Mouse (Mus musculus): Measurements from ENCODE around the gene Dgat2.

The Dgat2 gene

DNA sequence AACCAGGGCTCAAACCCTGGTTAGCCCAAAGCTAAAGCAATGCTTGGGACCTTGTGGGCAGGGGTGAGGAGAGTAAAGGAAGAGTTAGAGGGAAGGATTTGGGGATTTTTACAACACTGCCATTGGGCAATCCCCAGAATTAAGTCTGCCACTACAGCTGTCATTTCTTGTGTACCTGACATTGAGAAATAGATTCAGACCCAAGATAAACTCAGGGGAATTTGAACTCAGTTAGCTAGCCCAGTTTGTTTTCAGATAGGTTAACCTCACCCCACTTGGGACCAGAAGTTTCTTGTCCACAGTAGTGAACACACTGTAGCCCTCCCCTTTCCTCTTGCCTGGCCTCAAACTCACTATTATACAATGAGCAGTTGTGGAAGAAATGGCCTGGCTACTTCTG lies 8.9 kb upstream of the Dgat2 start:
- no peak for DNase-seq (ENCODE audit: low spot score)

DNA sequence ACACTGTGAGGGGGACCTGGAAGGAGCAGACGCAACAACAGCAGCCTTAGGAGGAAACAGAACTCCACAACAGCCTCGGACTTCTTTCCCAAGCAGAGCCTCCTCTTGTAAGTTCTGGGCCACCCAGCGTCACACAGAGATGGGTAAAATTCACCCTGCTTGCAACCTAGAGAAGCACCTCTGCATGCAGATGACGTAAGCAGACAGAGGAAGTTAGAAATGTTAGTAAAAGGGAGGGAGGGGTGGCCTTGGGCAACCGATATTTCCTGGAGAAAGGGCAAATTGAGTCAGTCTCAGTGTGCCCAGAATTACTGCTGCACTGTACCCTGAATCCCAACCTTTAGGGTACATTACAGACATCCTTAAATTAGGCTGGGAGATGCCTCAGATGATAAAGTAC lies 7.4 kb upstream of the Dgat2 start:
- DNase-seq (ENCODE audit: low spot score) = no peak

DNA sequence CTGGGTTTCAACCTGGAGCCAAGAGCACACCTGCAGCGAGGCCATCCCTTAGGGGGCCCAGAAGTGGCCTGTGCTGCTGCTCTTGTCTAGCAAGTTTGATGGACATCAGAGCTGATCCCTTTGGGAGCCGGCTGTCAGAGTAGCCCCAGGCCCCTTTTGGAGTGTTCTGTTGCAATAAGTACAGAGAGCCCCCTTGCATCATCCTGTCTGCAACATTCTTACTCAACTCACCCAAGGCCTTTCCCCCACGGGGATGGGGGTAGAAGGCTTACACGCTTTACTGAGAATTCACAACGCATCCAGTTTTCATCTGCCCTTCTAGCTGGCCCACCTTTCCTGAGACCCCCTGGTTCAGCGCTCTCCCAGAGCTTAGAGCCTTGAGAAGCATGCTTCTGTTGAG lies 6.1 kb upstream of the Dgat2 start:
- no peak for DNase-seq (ENCODE audit: low spot score)

DNA sequence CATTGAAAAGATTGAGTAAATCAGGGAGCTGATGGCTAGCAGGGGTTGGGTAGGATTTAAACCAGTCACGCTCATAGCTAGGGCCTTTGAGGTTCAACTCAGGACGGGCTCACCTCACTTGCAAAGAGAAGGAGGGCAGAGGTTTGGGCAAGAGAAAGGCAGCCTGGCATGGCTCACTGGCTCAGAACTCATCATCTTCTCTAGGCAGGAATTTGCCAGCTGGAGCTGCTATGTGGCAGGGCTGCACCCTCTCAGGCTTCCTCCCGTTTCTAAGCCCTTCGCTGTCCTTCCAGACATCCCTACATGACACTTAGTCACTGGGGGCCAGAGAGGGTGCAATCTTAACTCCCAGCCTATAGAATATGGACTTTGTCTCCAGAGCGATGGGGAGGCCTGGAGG lies 4.9 kb upstream of the Dgat2 start:
- DNase-seq (ENCODE audit: low spot score) = no peak

DNA sequence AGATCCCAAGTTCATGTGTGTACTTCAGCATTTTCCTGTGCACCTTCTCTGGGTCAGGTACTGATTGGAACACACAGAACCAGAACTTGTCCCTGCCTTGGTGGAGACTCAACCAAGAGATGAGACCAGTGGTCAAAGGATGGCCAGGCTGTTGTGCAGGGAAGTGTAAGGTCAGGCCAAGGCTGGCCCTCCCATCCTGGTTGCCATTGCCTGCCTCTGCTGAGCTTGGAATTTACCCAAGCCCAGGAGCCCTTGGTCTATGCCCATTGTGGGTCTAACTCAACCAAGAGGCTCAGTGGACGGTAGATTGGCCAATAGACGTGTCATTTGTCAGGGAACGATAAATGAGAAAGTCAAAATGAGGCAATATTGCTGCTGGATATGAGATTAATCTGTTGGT lies 2.9 kb upstream of the Dgat2 start:
- DNase-seq (ENCODE audit: low spot score) = no peak

DNA sequence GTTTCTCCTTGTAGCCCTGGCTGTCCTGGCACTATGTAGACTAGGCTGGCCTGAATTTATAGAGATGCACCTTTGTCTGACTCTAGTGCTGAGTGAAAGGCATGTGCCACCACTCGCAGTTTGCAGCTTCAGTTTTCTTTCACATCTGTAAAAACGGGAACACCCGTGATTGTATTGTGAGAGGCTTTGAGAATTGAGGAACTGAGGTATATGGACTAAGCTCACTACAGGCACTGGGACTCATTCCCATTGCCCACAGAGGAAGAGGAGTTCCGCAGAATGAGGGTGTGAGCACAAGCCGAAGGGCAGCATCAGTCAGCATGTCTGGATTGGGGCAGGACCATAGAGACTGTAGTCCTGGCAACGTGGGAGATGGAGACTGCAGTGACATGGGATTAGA lies 1.2 kb upstream of the Dgat2 start:
- no peak for DNase-seq (ENCODE audit: low spot score)

DNA sequence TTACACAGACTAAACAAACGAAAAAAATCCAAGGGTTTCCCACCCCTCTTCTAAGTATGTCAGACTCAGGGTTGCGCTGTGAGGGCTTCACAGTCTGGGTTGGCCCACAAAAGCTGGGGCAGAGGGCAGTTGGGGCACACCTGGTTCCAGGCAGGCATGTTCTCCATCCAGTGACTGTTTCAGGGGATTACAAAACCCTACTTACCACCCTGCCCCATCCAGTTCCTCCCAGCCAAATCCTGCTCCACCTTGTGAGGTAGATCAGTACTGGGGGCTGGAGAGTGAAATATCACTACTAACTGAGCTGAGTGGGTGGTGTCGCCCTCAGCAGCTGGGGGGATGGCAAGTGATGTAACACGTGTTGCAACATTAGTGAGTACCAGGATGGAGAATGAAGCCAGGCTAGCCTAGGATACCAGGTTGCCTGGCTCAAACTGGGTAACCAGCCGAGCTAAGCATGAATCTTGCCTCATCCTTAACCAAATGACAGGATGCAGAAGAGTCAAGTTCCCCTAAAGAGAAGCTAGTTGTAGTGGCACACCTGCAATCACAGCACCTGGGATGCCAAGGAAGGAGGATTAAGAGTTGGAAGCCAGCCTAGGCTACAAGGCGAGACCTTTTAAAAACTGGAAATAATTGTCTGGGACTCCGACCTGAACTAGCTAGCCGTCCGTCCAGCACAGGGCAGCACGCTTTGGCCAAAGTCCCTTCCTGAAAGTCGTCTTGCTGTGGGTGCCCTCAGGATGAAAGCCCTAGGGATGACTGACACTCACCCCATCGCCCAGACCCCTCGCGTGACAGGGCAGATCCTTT lies 694 bp downstream of the Dgat2 start:
- DNase-seq (ENCODE audit: low spot score) = no peak

DNA sequence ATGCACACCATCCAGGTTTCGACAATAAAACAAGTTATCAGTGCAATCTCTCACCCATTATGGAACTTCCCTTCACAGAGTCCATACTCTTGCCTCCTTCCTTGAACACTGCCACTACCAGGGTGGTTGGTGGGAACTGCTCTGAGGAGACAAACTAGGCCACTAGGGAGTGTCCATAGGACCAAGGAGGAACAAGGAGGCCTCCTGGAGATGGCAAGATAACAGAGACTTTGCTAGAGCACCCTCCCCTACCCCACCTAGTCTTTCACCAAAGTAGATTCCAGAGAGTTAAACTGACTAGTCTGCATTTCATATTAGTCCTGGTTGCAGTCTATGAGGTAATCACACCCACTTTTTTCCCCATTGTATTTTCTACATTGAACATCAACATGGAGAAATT lies 2.4 kb downstream of the Dgat2 start:
- no peak for DNase-seq (ENCODE audit: low spot score)

DNA sequence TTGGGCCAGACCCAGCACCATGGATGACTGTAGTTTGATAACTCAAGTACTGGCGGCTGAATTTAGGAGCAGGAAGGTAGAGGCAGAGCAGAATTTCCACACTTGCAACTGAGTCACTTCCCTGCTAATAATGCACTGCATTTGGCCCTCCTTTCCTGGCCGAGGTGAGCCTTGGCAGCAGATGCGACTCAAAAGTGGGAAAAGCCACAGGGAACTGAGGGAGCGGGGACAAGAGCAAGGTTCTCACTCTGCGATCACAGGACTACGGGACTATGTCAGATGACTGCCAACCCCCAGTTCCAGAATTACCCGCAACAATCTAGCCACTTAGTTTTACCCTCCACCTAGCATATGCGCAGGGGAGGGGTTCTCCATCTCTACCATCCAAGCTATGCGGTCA lies 3.2 kb downstream of the Dgat2 start:
- no peak for DNase-seq (ENCODE audit: low spot score)

DNA sequence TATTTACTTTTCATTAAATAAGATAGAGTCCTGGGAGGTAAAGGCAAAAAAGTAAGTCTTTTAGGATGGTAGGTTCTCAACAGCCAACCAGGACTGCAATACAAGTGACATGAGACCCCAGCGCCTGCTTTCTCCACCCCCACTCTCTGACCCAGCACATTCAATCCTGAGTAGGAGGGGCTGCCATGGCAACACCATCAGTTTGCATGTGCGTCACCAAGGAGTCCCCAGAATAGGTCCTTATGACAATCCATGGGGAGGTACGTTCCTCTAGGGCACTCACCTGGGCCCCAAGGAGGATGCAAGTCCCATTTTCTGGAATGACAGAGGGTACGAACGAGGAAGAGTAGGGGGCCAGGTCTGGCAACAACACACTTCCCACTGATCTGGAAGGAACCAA lies 5.1 kb downstream of the Dgat2 start:
- DNase-seq (ENCODE audit: low spot score) = no peak

DNA sequence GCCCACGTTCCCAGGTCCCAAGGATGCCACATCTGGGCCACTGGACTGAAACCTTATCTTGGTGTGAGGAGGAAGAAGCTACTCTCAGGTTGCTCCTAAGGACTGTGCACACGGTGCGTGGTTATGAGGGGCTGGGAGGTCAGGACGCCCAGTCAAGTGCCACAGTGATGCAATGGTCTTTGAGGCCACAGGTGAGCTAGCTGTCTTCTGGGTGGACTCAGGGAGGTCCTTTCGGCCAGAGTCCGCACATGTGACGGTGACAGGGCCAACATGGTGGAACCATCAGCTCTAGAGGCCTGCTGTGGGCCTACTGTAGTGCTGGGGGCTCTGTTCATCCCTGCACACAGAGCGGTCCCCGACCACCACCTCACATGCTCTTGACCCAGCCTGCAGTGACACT lies 6.9 kb downstream of the Dgat2 start:
- DNase-seq (ENCODE audit: low spot score) = peak; percentile 56

DNA sequence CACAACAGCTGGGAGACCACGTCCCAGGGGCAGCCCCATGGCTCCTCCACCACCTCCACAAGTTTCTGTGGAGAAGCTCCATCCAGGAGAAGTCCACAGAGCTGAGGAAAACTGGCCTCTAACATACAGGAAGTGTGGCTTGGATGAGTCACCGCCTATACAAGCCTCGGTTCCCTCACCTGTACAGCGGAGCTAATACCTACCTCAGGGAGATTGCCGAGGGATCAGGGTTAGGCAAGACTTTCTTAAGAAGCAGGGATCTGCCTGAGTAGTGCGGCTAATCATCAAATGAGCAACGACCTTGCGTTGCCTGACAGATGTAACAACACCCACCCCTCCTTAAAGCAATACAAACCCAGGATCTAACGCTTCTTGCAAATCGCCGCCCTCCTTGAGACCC lies 7.4 kb downstream of the Dgat2 start:
- DNase-seq (ENCODE audit: low spot score) = no peak

DNA sequence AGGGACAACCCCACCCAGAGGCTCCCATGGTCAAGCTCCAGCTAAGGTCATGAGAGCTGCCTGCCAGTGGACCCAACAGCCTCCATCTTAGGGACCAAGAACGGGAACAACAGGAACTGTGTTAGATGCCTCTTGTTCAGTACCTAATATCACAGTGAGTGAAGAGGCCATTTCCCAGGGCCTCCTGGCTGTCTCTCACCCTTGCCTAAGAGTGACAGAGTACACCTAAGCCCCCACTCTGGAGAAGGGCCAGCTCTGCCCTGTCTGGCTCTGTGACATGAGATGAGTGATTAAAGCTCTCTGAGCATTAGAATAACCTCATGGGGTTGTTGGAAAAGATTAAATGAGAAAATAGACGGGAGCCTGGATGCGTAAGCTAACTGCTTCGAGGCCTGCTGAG lies 8.5 kb downstream of the Dgat2 start:
- no peak for DNase-seq (ENCODE audit: low spot score)

DNA sequence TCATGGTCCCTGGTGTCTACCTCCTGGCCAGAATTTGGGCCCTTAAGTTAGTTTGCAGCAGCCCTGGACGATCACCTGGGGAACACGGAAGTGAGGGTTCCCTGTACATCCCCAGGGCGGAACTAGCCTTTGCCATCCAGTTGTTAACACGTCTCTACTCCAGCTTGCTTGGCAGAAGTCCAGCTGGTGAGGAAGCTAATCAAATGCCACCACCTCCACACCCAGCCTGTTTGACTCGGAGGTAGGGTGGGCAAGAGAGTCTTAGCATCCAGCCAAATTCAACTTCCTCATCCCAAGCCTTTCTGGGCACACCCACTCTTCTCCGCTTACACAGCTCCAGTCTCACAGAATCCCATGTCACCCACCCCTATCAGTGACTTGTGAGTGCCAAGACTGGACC lies 9.6 kb downstream of the Dgat2 start:
- DNase-seq (ENCODE audit: low spot score) = no peak

DNA sequence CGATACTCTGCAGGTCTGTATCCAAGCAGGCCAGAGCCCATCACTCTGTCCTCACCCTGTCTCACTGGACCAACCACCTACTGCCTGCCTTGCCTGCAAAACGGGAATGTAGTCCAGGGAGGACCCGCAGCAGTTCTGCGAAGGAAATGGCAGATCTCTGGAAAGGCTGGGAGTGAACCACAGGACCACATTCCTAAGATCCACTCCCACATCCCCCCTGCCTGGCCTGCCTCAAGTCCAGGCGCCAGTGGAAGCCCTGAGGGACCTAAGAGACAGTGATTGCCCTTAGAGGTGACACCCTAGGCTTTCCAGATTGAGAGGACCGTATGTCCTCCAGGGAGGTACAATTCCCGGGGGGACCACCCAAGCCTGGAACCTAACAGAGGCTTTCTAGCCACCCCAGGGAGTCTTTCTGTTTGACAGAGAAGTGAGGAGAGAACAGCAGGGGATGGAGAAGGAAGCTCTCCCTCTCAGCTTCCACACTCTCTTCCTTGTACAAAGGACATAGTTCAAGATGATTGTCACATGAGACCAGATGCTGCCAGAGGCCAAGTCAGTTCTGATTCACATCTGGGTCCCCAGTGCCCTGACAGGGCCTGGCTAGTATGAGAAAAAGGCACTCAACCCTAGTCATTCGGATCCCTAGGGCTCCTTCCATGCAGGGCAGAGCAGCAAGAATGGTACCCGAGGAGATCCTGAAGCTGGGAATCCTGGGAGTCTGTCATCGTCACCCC lies 10.6 kb downstream of the Dgat2 start:
- DNase-seq (ENCODE audit: low spot score) = no peak

DNA sequence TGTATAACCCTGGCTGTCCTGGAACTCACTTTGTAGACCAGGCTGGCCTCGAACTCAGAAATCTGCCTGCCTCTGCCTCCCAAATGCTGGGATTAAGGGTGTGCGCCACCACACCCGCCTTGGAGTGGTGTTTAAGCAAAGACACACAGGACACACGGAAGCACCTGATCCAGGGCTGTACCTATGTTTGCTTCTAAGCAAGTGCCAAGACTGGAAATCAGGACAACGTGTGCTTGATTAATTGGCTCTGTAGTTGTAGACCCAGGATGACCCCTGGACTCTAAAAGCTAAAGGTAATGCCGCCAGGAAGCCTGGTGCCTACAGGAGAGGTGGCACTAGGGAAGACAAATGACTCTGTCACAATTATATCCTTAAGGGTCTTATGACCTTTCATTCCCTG lies 12.0 kb downstream of the Dgat2 start:
- DNase-seq (ENCODE audit: low spot score) = no peak

DNA sequence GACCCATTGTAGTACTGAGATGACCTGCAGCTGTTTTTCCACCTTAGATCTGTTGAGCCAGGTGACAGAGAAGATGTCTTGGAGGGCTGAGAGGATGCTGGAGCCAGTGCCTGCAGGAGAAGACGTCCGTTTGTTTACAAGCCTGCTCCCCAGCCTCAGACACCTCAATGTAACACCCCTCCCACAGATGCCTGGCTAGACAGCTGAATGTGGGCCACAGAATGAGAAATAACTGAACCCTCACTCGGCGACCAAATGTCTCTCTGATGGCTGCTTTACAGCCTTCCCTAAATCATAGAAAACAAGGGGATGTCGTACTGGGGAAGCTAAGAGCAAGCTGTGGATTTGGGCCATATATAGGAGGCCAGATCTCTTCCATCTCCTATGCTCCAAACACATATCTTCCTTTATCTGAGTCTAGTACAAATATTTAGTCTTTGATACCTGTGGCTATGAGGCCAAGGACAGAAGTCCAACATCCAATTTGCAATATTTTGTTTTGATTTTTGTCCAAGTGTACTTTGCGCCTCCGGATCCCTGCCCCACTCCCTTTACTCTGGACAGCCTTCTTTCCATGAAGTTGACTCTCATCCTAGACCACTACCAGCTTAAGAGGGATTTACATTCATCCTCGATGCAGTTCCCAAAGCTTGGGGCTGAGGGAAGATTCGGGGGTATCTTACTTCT lies 12.7 kb downstream of the Dgat2 start:
- no peak for DNase-seq (ENCODE audit: low spot score)

DNA sequence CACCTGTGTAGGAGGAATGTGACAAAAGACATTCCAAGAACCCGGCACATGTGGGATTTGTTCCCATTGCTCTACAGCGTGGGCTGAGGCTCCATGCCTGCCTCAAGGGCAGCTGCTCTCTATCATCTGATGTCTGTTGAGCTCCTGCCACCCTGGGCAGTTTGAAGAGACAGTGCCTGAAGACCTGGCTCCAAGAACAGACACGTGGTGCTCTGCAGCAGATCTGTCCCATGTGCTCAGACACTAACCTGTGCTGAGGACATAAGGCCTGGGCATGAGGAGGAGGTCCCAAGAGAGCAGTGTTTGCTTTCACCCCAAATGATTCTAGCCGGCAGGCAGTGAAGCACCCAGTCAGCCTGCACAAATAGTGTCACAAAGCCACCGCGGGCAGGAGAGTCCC lies 13.8 kb downstream of the Dgat2 start:
- DNase-seq (ENCODE audit: low spot score) = no peak

DNA sequence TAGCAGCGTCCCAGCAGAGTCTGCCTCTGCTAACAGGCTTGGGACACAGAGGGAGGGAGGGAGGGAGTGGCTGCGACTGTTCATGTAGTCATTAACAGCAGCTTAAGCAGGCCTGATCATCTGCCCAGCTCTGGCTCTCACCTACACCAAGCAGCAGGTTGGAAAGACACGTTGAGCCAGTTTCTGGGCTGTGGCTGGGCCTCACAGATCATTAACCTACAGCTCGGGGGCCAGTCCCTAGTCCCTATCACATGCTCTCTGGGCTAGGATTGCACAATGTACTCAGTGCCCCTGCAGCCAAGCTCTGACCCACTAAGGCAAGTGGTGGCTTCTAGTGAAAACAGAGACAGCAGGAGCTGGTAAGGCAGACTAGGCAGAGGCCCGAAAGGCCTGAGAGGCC lies 14.6 kb downstream of the Dgat2 start:
- DNase-seq (ENCODE audit: low spot score) = peak; percentile 92

DNA sequence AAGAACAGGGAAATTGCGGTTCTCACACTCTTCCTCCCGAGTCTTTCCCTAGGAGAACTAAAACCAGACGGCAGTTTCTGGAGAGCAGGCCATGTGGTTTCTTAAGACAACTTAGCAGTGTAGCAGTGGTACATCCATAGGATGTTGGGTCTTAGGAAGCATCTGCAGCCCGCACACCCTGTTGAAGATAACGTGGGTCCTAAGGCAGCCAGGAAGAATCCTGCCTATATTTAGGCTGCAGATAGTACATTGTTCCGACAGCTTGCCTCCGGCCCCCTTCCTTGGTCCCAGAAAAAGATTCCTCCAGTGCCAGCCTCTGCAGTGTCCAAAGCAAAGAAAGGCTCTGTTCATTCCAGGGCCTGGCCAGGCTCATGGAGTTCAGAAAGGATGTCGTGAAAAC lies 16.4 kb downstream of the Dgat2 start:
- no peak for DNase-seq (ENCODE audit: low spot score)

DNA sequence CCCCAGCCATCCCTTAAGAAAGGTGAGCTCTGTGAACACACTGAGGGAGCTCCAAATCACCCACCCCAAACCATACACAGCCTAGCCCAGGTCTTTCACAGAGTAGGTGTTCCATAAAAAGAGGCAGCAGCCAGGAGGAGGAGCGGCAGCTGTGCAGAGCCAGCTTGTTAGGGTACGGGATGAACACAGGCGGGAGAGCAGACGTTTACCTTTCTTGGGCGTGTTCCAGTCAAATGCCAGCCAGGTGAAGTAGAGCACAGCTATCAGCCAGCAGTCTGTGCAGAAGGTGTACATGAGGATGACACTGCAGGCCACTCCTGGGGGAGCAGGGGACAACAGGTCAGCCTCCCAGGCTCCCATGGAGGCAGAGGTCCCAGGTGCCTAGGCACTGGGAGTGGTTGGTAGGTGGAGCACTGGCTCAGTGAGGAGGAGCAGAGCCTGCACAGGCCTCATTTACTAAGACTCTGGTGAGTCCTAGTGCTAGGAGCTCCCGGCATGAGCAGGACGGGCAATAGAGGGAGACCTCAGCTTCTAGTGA lies 17.6 kb downstream of the Dgat2 start:
- no peak for DNase-seq (ENCODE audit: low spot score)

DNA sequence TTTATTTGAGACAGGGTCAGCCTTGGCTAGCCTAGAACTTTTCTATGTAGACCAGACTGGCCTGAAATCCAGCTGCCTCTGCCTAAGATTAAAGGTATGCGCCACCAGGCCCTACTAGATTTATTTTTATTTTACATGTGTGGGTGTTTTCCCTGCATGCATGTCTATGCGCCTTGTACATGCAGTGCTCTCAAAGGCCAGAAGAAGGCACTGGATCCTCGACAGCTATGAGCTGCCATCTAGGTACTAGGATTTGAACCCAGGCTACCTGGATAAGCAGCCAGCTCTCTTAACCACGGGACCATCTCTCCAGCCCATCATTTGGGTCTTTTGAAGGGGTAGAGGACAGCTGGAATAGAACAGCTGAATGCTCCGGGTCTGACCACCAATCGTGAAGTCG lies 20.1 kb downstream of the Dgat2 start:
- no peak for DNase-seq (ENCODE audit: low spot score)

DNA sequence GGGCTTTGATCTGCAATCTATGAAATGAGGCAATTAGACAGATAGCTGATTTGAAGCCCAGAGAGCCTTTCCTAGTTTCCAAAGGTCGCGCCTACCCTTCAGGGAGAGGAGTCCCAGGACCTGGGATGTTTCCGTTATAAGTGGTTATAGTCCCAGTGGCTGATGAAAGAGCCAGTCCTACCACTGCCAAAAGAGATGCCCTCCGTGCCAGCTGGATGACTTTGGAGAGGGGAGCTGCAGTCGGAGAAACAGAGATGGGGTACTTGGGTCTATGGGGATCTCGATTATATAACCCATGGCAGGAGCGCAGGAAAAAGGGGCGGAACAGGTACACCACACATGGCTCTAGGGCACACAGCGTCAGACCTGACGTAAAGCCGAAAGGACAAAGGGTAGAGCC lies 20.6 kb downstream of the Dgat2 start:
- no peak for DNase-seq (ENCODE audit: low spot score)

Measured in yolk sac, embryonic 10.5 days (tissue).